Mouse (Mus musculus) layer of hippocampus, adult 9-10 months (tissue): ENCODE results near the gene Zfp661.
A peak's percentile ranks its signal among the peaks of the same experiment; 100 is the strongest.
"Not testable (repeated sequence)": the region's sequence is repeated elsewhere in the genome, so short reads cannot be mapped to it uniquely, and the experiment has no call there.

Experiments
- DNase-seq: peaks from one replicate; pipeline ENCODE4 v3.0.0; 2022; ENCODE audit warnings: low spot score

Zfp661 gene

DNA sequence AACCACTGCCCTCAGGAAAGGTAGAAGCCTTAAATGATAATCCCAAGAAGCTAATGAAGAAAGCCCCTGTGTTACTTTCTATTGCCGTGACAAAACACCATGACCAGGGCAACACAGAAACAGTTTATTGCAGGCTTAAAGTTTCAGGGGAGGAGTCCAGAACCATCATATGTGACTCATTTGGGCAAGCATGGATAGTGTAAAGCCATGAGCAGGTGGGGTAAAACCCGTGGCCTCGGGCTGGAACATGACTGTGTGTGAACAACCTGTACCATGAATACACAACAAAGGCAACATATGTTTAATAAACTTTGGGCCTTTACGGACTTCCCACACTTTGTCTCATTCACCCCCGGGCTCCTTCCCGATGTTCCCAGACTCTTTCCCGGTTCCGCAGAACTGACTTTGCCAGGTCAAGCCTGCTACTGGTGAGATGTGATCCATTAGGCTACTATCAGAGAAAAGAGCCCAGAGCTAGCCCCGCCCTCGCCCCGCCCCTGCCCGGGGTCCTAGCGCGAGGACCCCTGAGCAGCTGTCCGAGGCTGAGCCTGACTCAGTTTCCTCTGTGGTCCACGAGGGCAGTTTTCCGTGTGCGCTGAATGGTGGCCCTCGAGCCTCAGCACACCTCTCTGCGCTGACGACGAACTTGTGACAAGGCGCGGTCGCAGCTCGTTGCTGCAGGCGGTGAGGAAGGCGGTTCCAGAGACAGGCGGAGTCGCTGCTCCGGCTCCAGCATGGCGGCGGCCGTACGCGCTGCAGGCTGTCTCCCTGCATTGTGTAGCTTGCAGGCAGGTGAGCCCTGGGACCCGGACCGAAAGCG is at the start of gene Zfp661, which contains the start of gene Mrps5:
Gene Zfp661, minus strand, starts transcription at position 401 of the 820 bp plus-strand sequence.
Gene Mrps5, plus strand, starts transcription at position 529 of the 820 bp plus-strand sequence.
- DNase-seq: peak; percentile 55

DNA sequence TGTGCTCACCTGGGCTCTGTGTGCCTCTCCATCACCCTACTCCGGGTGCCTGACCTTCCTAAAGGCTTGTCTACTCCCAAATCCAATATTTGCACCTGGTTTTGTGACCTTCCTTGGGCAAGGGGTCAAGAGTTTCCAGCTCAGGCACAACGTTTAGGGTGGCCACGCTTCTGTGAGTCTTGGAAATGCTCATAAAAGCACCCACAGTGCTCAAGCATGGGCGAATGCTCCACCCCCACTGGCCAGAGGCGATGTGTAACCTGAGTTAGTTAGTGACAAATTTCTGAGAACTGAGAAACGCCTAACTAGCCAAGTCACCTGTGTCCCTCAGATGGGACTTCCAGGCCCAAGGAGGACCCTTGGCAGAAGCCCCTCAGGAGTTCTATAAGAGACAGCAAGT is 48.7 kb upstream of the Zfp661 start:
- no peak for DNase-seq

DNA sequence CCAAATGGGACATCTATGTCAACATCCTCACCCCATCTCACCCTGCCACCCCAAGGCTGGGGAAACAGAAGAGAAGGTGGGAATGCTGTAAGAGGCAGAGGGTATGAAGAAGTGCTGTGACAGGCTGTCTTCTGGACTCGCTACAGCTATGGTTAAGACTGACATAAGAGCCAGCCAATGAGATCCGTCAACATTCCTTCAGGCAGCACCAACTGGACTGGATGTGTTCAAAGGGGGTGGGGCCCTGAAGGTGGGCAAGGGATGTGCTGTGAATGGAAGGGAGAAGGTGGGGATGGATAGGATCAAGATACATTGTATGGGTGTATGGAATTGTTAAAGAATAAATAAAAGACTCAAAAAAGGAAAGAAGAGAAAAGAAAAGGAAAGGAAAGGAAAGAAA is 45.7 kb upstream of the Zfp661 start:
- DNase-seq: no peak

DNA sequence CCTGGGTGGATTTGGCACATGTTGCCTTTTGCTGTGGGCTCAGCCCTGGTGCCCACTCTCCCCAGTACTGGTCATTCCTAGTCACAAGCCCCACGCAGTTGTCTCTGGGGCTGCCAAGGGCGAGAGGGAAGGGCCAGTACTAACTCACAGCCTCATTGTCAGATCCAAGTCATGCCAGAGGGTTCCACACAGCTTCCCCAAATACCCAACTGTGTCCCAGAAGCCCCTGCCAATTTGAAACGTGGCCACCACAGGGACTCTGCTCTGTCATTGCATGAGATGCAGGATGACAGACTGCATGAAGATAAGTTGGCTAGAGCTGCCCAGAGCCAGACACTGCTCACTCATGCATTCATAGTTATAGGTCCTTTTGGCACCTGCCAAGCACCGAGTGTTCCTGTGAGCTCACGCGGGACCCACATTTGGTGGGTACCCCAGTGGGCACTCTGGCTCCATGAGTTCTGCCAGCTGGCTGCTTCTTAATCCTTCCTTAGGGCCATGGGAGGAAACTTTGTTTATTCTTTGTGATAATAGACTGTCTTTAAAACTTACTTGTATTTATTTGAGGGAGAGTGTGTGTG is 41.2 kb upstream of the Zfp661 start:
- no peak for DNase-seq

DNA sequence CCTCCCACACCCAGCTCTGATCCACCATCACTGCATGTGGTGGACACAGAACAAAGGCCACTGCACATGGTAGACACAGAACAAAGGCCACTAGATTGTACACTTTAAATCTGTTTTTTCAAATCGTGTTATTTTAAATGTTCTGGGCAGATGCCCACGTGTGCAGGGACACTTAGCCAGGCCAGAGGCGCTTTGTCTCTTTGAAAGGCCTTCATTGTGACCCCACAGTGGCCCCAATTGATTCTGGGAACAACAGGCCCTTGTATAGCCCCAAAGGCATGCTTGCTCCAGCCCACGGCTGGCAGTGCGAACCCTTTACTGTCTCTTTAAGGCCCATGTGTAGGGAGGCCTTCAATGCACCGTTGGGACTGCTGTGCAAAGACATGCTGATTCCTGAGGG is 40.5 kb upstream of the Zfp661 start:
- no peak for DNase-seq

DNA sequence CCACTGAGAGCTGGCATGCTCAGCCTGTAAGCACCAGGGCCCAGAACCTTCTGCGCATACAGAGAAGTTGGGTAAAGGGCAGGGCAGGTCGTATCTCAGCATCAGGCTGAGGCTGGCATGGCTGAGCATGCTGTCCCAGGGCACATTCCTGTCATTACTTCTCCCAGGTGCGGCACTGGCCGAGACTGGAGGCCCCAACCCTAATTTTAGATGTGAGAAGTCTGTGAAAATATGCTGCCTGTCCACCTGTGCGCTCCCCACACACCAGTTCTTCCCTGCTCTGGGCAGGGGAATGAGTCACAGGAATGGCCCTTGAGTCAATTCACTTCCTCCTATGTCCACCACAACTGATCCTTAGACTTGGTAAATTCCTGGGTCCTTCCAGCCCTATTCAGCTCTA is 38.8 kb upstream of the Zfp661 start:
- no peak for DNase-seq

DNA sequence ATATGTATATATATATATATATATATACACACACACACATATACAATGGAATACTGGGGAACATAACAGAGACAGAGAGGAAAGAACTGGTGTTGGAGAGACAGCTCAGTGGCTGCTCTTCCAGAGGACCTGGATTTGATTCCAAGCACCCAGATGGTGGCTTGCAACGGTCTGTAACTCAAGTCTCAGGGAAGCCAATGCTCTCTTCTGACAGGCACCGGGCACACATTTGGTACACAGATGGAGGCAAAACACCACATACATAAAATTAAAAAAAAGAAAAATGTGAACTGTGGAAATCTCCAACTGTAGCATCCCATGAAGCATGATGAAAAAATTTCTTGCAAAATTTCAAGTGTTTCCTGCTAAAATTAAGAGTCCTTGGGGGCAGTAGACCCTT is 37.9 kb upstream of the Zfp661 start:
- no peak for DNase-seq

DNA sequence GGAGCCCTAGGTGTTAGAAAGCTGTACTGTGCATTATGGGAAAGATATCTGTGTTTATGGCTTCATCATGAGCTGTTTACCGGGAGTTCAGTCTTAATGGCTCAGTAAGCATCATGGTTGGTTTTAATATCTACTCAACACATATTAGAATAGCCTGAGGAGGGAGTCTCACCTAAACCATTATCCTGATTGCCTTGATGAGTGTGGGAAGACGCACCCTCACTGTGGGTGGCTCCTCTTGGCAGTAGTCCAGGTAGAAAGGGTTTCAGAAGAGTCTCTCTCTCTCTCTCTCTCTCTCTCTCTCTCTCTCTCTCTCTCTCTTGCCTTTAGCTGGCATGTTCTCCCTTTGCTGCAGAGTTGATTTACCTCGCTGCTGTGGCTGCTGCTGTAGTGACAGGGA is 35.2 kb upstream of the Zfp661 start:
- no peak for DNase-seq

DNA sequence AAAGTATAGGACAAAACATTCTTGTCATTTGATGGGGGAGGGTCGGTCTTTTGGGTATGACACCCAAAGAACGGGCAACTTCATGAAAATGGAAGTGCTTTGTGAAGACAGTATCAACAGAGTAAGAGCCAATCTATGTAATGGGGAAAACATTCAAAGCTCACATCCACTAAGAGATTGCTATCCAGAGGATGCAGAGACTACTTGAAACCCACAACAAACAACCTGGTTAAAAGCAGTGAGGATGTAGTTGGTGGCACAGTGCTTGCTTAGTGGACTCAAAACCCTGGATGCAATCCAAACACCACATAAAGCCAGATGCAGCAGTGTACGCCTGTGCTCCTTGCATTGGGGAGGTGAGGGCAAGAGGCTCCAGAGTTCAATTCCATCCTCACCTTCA is 32.4 kb upstream of the Zfp661 start:
- no peak for DNase-seq

DNA sequence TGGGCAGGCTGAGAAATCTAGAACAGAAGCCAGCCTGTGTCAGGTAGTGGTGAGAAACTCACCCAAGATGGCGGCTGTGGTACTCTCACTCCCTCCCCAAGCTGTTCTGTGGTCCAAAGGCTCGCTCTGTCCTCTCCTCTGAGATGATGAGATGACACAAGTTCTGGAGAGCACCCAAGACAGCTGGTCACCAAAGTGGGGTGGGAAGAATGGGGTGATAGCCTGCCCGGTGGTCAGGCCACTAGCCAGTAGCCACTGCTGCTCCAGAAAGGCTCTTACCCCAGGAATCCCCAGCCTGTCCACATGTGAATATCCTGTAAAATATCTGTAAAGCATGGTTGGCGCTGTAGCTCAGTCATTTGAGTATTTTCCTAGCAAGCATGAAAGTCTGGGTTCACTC is 25.4 kb upstream of the Zfp661 start:
- DNase-seq: no peak

DNA sequence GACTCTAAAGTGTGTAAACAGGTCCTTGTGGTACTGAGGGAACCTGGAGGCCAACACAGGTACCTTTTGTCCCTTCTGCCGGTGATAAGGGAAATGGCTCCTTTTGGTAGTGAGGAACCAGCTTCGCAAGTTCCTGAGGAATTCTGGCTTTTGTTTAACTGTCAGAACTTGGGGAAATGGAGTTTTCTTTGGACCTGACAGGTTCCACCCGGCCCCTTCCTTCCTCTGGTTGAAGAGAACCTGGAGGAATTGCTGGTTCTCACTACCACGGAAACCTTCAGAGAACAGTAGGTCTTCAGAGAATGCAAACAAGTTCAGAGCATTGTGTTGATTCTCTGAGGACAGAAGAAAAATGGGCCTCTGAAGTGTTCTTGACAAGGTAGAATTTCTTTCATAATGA is 24.5 kb upstream of the Zfp661 start:
- no peak for DNase-seq

DNA sequence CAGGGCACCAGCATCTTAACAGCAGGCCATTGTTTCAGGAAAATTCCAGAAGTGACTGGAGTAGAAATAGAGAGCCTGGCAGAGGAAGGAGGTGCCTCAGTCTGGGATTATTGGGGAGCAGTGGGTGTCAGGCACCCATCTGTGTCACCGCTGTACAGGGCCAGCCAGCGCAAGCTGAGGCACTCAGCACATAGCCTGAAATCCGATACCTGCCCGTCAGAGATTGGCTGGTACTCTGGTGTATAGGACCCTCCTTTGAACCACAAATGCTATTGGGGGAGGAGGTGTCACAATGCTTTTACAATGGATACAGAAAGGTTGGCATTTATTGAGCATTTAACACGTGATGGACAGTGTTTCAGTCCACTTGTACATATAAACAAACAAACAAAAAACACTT is 22.1 kb upstream of the Zfp661 start:
- DNase-seq: no peak

DNA sequence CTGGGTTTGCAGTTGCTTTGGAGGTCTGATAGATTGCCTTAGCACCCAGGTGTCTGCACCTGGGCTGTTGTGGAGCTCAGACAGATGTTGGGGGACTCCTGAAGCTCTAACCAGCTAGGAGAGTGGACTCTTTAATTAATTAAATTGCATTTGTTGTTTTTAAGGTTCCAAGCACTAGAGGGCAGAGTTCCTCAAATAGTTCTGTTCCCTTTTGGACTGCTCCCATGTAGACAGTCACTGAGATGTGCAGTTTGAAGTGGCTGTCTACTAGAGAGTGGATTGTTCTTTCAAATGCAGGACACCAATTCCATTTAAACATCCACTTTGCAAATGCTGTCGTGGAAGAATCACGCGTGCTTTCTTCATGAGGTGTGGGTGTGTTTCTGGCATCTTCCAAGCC is 21.3 kb upstream of the Zfp661 start:
- DNase-seq: no peak

DNA sequence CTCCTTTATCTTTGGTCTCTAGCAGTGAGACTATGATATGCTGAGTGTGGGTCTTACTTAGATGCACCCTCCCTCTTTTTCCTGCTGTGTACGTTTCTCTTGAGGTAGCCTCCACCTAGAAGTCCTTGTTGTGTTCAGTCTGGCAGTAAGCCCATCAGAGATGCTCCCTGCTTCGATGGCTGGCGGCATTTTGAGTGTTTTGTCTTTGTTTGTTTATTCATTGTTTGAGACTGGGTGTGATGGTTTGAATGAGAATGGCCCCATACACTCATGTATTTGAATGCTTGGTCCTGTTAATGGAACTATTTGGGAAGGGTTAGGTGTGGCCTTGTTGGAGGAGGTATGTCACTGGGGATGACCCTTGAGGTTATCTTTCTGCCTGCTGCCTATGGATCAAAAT is 18.3 kb upstream of the Zfp661 start:
- no peak for DNase-seq

DNA sequence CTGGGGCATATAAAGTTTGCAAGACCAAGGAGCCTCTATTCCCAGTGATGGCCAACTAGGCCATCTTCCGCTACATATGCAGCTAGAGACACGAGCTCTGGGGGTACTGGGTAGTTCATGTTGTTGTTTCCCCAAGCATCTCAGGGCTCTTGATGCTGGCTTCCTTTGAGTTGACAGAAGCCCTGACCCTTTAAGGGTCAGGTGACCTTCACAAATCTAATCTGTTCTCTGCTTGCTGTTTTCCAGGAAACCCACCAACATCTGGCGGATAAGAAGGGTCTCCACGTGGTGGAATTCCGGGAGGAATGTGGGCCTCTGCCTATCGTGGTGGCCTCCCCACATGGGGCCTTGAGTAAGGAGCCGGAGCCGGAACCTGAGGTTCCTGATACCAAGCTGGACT is 16.5 kb upstream of the Zfp661 start:
- DNase-seq: not testable (repeated sequence)

DNA sequence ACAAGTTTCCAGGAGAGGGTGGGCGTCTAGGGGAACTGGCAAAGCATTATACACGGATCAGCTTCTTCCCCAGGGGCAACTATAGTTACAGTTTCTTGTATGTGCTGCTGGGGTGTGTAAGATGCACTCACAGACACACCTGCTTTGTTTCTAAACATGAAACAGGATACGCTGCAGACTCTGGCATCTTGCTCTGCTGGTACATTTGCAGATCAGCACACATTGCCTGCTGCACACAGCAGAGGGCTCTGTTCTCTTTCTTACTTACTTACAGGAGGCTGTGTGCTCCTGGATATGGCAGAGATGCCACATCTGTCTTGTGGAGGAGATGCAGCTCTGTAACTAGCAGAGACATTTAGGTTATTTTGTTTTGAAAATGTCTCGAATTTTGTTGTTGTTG is 3.9 kb upstream of the Zfp661 start:
- DNase-seq: no peak

DNA sequence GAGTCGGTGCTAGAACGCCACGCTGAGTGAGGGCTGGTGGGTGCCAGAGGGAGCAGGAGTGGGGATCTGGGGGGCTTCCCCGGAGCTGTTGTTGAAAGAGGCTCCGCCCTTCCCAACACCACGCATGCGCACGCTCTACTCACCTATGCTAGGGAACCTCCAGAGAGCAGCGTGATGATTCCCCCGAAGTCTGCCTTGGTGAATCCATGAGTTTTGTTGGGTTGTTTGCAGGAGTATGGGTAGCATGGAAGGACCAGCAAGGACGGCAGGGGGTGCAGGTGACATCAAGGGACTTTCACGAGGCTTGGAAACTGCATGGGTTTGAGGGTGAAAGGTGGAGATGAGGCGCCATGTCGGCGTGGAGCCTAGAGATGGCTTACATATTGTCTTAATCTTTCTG is 3.3 kb upstream of the Zfp661 start:
- no peak for DNase-seq

DNA sequence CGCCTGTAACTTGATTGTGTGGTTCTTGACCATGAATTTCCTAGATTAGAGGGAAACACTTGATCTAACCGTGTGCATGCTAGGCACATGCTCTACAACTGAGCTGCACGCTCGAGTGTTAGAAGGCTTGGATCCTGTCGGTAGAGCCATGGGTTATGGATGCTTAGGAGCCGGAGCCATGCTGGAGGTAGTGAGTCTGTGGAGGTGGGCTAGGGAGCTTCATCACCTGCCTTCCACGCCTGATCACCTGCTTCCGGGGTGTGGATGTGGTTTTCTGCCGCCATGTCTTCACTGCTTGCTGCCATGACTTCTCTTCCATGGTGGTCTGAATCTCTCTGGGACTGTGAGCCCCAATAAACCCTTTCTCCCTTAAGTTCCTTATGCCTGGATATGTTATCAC is 2.0 kb upstream of the Zfp661 start:
- no peak for DNase-seq

DNA sequence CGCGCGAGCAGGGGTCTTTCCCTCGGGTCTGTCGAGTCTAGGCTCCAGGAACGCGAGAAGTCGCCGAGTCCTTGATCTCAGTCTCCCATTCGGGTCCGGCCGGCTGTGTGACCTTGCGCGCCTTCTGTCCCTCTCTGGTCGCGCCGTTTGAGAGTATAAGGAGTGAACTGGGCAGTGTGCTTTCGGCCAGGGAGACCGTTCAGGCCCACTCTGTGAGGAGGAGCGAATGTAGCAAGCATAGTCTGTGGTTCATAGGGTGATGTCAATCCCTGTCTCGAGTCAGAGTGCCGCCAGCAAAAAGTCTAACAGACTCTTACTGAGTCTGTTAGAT is 585 bp upstream of the Zfp661 start:
- DNase-seq: no peak

DNA sequence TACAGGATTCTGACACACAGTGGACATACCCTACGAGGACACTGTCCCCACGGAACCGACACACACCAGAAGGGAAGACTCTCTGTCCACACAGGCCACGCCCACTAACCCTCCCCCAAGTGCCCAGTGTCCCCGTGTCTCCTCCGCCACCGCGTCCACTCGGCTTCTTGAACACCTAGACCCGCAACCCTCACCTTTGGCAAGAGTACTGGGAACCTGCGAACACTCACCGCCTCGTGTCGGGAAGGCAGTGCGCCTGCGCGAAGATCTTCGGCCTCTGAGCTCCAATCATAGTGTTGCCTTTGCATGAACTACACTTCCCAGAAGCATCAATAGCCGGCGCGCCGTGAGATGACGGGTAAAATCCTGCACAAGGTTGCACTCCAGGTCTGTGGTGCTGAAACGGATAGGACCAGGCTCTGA is 2.4 kb downstream of the Zfp661 start:
- peak; percentile 87 for DNase-seq

DNA sequence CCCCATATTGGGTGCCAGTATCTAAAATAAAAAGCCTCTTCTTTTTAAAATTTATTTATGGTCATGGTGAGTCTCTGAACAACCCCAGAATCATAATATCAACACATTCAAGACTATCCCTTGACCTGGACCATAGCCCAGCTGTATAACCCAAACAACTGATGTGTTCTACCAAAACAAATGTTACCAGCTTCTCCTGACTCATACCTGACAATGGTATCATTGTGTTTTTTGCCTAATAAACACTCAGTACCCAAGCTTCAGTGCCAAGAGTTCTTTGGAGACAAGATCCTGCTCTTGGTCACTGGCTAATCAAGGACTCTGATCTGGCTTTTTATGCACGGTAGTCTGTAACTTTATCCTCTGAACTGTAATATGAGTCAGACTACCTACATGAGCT is 13.6 kb downstream of the Zfp661 start:
- DNase-seq: no peak

DNA sequence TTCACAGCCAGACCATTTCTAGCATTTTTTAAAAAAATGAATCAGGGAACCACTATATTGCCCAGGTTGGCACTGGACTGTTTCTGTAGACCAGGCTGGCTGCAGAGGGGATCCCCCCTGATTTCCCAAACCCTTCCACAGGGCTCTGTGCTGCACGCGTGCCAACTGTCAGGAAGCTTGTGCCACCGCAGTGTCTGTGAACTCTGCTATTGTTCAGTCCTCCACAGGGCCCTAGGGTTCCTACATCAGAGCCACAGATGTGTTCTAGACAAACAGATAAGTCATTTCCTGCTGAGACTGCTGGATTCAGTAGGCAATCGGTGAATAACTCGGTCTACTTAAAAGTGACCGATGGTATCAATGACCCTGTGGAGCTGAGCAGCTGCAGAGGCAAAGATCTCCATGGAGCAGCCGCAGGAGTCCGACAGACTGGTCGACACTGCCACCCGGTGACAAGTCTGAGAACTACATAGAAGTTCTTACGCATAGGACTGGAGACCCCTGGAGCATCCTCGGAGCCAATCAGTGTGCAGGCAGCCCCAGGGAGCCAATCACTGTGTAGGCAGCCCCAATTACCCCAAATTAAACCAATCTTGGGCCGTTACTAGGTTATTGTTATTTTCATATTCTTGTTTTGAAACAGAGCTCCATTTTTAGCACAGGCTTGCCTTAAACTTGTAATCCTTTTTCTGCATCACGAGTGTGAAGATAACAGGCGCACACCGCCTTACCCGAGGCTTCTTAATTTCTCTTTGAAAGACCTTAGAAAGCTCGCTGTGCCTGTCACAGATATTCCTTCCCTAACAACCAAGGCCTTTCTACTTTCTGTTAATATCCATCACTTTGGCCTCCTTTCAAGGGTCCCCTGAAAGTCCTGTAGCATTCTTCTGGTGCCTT is 27.6 kb downstream of the Zfp661 start:
- DNase-seq: peak; percentile 96

DNA sequence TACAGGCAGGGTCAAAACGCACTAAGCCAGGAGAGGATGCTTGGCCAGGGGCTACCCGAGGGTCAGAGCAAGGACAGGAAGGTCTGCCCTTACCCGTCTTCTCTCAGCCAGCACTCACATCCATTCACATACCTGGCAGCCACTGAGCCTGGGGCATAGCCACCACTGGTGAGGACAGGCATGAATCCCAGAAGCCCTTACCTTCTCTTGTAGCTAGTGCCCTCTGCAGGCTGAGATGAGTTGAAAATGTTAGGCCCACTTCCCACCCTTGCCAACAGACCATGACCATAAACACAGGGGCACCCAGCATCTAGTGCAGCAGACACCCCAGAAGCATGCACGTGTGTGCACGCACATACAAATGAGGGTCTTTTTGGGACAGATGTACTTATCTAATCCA is 35.8 kb downstream of the Zfp661 start:
- DNase-seq: peak; percentile 32
